Mouse (Mus musculus) stomach, postnatal 0 days (tissue): Measurements from ENCODE around the gene Olfr13.

ENCODE experiments used
- CTCF ChIP-seq: IDR thresholded peaks from 2 replicates; pipeline ENCODE4 v1.5.1; 2016; ENCODE audit warnings: antibody characterized with exemption, low read depth, mild to moderate bottlenecking, moderate library complexity
- EP300 ChIP-seq: optimal IDR thresholded peaks from 2 replicates; pipeline ENCODE3; 2016; ENCODE audit warnings: antibody characterized with exemption

DNA sequence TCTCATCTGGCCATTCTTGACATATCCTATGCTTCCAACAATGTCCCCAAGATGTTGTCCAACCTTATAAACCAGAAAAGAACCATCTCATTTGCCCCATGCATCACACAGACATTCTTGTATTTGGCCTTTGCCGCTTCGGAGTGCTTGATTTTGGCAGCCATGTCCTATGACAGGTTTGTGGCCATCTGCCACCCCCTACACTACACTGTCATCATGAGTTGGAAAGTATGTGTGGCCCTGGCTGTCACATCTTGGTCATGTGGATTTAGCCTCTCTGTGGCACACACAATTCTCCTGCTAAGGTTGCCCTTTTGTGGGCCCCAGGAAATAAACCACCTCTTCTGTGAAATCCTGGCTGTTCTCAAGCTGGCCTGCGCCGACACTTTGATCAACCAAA, 4.7 kb upstream of the Olfr13 start:
- TF ChIP-seq CTCF, result no peak
- no peak for TF ChIP-seq EP300
